8 mouse cellular contexts compared by ENCODE assay signal in genomic region chr6:86921880-86922279, GRCm38 (mm10).
DNase-seq lines count a peak whose midpoint lies in the region; ATAC-seq lines count a peak whose summit lies in the region.

No protein-coding gene starts in this region.

- H3K4me1 ChIP-seq in forebrain, embryonic 14.5 days (ENCODE audit: control insufficient read depth, insufficient read depth, low read length): peaks cover 4% of the 10 kb centered on the region
- H3K4me1 ChIP-seq in hindbrain, embryonic 12.5 days: no peaks in the 10 kb centered on the region; the same call in 1 of the 2 replicates
- peaks cover 3% of the 10 kb centered on the region for H3K4me1 ChIP-seq in stomach, embryonic 15.5 days

- no peaks in the 10 kb centered on the region for H3K27me3 ChIP-seq in forebrain, embryonic 14.5 days (replicated peaks; ENCODE audit: control insufficient read depth, insufficient read depth, low read length)
- H3K27me3 ChIP-seq in hindbrain, embryonic 12.5 days: no peaks in the 10 kb centered on the region
- H3K27me3 ChIP-seq in stomach, embryonic 15.5 days (replicated peaks): no peaks in the 10 kb centered on the region

- no peak overlapping the region for H3K27ac ChIP-seq in forebrain, embryonic 14.5 days (ENCODE audit: low read depth, low read length)
- no peak overlapping the region for H3K27ac ChIP-seq in hindbrain, embryonic 12.5 days
- no peak overlapping the region for H3K27ac ChIP-seq in stomach, embryonic 15.5 days

- H3K4me2 ChIP-seq in forebrain, embryonic 14.5 days (ENCODE audit: low read length): no peak overlapping the region
- H3K4me2 ChIP-seq in hindbrain, embryonic 12.5 days (replicated peaks): no peak overlapping the region
- no peak overlapping the region for H3K4me2 ChIP-seq in stomach, embryonic 15.5 days

- peak; percentile 61; the same call in 1 of the 2 replicates for ATAC-seq in forebrain, embryonic 14.5 days
- 0 out of 2 replicates have a peak, but pooled peaks have one; percentile 40 for ATAC-seq in hindbrain, embryonic 12.5 days (ENCODE audit: low FRiP score)
- peak; percentile 97 for ATAC-seq in megakaryocyte progenitor cell, adult 5-6 weeks (replicated peaks; ENCODE audit: poor library complexity)
- peak; percentile 47; the same call in 1 of the 2 replicates for ATAC-seq in stomach, embryonic 15.5 days (ENCODE audit: insufficient read depth, low FRiP score, low read depth)

- peaks cover 10% of the 10 kb centered on the region; the same call in 1 of the 2 replicates for H3K36me3 ChIP-seq in forebrain, embryonic 14.5 days (ENCODE audit: control insufficient read depth, insufficient read depth, low read length)
- peaks cover 9% of the 10 kb centered on the region; the same call in 1 of the 2 replicates for H3K36me3 ChIP-seq in hindbrain, embryonic 12.5 days
- H3K36me3 ChIP-seq in stomach, embryonic 15.5 days: peaks cover 5% of the 10 kb centered on the region; the same call in 1 of the 2 replicates

- peak; percentile 21 for DNase-seq in ovary, adult 18-20 months (ENCODE audit: low spot score)
- no peak for DNase-seq in ovary, postnatal 10 days (ENCODE audit: low spot score)
- DNase-seq in c-Kit-positive CD71-positive TER-119-negative erythroid progenitor cells, embryonic 14.5 days (ENCODE audit: low read depth): peak; percentile 66
- DNase-seq in forebrain, embryonic 14.5 days (ENCODE audit: low spot score): peak; percentile 68
- peak; percentile 54 to 66 for DNase-seq in layer of hippocampus, postnatal 10 days (ENCODE audit: low spot score in 2 of 2)

- no peak overlapping the region for H3K4me3 ChIP-seq in forebrain, embryonic 14.5 days (ENCODE audit: low read depth, low read length)
- H3K4me3 ChIP-seq in hindbrain, embryonic 12.5 days: no peak overlapping the region
- H3K4me3 ChIP-seq in stomach, embryonic 15.5 days (replicated peaks): no peak overlapping the region

- H3K9ac ChIP-seq in forebrain, embryonic 14.5 days (ENCODE audit: low read length): no peak overlapping the region
- H3K9ac ChIP-seq in hindbrain, embryonic 12.5 days: no peak overlapping the region
- H3K9ac ChIP-seq in stomach, embryonic 15.5 days: no peak overlapping the region

- WGBS in forebrain, embryonic 14.5 days: 20% methylated on average over 4 of the region's 4 CpGs
- WGBS in hindbrain, embryonic 12.5 days: 26% methylated on average over 4 of the region's 4 CpGs
- WGBS in stomach, embryonic 15.5 days: 24% methylated on average over 4 of the region's 4 CpGs

- H3K9me3 ChIP-seq in forebrain, embryonic 14.5 days (replicated peaks; ENCODE audit: control insufficient read depth, low read length): no peaks in the 10 kb centered on the region
- H3K9me3 ChIP-seq in hindbrain, embryonic 12.5 days (replicated peaks): no peaks in the 10 kb centered on the region
- no peaks in the 10 kb centered on the region for H3K9me3 ChIP-seq in stomach, embryonic 15.5 days

Comparison
In these comparisons a context has a peak if more than half of its experiments do, and no peak if none do; other contexts are left out.
1. ATAC-seq: peak in every context shown above with its lines; median percentile 97 in megakaryocyte progenitor cell, adult 5-6 weeks; 61 in forebrain, embryonic 14.5 days; 47 in stomach, embryonic 15.5 days; 40 in hindbrain, embryonic 12.5 days.